Mouse (Mus musculus) right cerebral cortex, postnatal 36 days (tissue): Measurements from ENCODE around the gene BC003965.
"Not testable (repeated sequence)": the region's sequence is repeated elsewhere in the genome, so short reads cannot be mapped to it uniquely, and the experiment has no call there.

ENCODE experiments used
- DNase-seq, 2 experiments: peaks; one replicate each; pipeline ENCODE4 v3.0.0; 2022; ENCODE audit warnings: low spot score in 2 of 2, mixed read lengths in 1 of 2

Gene BC003965

GRCm38 (mm10) chr17:25218967-25219366 lies 34.6 kb downstream of the BC003965 start:
- DNase-seq, result no peak

- DNase-seq, result no peak
These were observed 35.3 kb downstream of the BC003965 start for GRCm38 (mm10) chr17:25219492-25220295.

- DNase-seq, result no peak
These were observed 36.4 kb downstream of the BC003965 start for GRCm38 (mm10) chr17:25220746-25221145.

GRCm38 (mm10) chr17:25221821-25222503 lies 37.6 kb downstream of the BC003965 start:
- DNase-seq, result peak in 1 of 2 experiments; percentile 54

GRCm38 (mm10) chr17:25222504-25222940 lies 38.2 kb downstream of the BC003965 start:
- not testable (repeated sequence) for DNase-seq

- no peak for DNase-seq
These were observed 38.7 kb downstream of the BC003965 start for GRCm38 (mm10) chr17:25222951-25223601.

GRCm38 (mm10) chr17:25224586-25225222 lies 40.4 kb downstream of the BC003965 start:
- DNase-seq, result no peak

GRCm38 (mm10) chr17:25225659-25226058 lies 41.3 kb downstream of the BC003965 start:
- no peak for DNase-seq

GRCm38 (mm10) chr17:25227991-25228390 lies 43.6 kb downstream of the BC003965 start:
- no peak for DNase-seq

GRCm38 (mm10) chr17:25230014-25230655 lies 45.8 kb downstream of the BC003965 start:
- not testable (repeated sequence) for DNase-seq

- DNase-seq, result no peak
These were observed 46.3 kb downstream of the BC003965 start for GRCm38 (mm10) chr17:25230700-25231099.

GRCm38 (mm10) chr17:25231621-25232020 lies 47.3 kb downstream of the BC003965 start:
- not testable (repeated sequence) for DNase-seq

GRCm38 (mm10) chr17:25235635-25236034 lies 51.3 kb downstream of the BC003965 start:
- peak; percentile 50 to 58 for DNase-seq
